Mouse (Mus musculus): ENCODE results near the gene Rps11.

The Rps11 gene

DNA sequence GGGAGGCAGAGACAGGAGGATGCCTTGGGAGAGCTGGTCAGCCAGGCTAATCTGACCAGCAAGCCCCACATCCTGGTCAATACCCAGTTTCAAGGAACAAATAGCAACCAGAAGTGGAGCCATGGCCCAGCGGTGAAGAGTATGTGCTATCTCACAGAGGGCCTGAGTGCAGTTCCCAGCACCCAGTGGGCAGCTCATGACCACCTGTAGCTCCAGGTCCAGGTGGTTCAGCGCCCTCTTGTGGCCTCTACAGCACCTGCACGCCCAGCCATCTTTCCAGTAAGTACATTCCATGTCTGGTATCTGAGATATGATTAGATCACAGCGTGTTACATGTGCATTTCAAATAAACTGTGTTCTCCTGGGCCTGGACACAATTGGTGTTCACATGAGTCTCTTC lies 38.2 kb downstream of the Rps11 start:
- DNase-seq (ENCODE audit: low read depth): no peak

DNA sequence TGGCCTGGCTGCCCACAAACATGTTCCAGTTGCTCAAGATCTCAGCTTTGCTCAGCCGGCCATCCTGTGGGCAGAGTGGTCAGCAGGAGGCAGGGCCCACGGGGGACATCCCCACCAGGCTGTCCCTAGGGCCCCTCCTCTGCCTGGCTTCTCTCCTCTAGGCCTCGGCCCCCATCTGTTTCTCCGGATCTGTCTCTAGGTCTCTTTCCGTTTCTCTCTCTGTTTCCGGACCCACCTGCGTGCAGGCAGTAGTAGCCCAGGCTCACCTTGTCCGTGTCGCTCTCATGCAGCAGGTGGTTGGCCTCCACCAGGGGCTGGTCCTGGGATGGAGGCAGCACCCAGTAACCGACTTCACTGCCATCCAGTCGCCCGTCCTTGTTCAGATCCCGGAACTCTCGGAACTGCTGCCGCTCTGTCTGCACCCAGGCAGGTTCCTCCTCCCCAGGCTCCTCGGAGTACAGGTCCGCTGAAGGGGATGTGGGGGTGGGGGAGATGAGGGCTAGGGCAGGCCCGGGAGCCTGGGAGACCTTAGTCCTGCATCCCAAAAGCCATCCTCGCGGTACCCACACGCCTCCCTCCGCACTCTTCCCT lies 40.8 kb downstream of the Rps11 start:
- no peak for DNase-seq (ENCODE audit: low read depth)

DNA sequence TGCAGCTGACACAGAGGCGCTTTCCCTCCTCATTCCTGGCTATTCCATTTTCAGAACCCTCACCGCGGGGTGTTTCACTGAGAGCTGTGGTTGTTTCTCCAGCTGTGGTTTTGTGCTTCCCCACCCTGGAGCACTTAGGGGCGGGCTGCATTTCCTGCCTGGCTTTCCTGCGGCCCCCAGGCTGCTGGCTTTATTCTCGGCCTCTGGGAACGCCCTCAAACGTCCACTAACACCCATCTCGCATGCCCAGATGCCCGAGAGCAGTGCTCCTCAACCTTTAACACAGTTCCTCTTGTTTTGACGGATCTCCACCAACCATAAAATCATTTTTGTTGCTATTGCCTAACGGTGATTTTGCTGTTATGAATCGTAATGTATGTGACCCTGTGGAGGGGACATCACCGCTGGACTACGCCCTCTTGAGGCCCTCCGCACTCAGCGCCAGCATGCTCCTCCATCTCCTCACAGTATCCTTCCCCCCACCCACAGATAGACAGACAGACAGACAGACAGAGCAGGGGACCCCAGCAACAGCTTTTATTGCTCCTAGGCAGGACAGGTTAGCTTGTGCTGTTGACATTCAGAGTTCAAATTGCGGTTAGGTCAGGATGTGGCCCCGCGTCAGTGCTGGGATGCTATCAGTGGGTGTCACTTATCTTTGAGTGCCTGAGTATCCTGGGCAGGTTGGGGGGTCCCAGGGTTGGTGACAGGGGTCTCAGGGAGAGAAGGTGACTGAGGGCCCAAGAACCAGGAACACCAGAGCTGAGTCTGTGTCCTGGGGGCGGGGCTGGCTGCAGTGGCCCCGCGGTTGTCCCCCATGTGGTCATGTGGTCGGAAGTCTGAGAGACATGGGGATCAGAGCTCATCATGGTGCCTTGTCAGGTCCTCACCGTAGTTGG lies 41.6 kb downstream of the Rps11 start:
- DNase-seq (ENCODE audit: low read depth): peak; percentile 94

DNA sequence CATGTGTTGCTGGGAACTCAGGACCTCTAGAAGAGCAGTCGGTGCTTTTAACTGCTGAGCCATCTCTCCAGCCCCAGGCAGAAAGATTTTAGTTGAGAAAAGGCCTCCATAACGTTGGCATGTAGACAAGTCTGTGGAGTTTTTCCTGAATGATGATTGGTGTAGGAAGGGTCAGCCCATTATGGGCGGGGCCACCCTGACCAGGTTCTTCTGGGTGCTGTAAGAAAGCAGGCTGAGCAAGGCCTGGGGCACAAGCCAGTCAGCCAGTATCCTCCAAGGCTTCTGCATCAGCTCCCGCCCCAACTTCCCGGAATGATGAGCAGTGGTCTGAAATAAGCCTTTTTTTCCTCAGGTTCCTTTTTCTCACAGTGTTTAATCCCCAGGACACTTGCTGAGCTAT lies 43.2 kb downstream of the Rps11 start:
- peak; percentile 51 for DNase-seq (ENCODE audit: low read depth)

DNA sequence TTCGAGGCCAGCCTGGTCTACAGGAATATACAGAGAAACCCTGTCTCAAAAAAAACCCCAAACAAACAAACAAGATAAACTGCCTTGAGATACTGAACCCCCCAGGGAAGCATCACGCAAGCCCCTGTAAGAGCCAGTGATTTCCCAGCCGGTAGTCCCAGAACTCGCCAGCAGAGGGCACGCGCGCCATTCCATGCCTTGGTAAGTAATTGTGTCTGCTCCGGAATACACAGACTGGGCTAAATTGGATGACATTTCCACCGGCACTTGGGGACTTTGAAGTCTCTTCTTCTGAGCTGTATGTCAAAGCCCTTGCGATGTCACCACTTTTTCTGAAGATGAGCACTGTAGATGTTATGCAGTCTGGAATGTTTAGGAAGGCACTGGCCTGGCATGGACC lies 44.4 kb downstream of the Rps11 start:
- peak; percentile 89 for DNase-seq (ENCODE audit: low read depth)

DNA sequence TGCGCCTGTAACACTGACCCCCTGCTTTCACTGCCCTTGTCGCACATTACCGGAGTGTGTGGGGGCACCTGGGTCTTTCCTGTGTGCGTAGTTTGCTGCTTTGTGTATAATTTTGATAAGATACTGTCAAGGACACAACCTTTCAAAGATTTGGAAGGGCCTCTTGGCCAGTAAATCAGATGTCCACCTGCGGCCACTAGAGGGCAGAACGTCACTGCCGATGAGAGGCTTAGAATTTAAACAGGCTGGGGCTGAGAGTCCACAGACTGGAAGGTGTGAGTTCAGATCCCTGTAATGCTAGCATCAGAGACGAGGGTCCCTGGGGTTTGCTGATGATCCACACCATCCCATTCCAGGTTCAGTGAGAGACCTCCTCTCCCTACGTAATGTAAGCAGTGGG lies 45.7 kb downstream of the Rps11 start:
- peak; percentile 84 for DNase-seq (ENCODE audit: low read depth)

DNA sequence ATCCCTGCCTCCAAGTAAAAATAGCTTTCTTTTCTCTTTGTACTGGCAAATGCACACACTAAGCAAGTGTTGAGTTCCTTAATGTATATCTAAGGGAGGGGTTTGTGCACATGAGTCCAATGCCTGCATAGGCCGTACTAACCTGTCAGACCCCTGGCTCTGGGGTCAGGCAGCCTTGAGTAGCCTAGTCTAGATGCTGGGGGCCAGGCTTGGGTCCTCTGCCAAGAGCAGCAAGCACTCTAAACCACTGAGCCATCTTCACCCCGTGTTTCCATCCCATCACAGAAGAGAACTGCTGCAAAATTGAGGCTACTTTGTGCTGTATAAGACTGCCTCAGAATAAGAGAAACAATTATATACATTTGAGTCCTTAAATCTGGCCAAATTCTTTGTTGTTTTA lies 46.4 kb downstream of the Rps11 start:
- no peak for DNase-seq (ENCODE audit: low read depth)

DNA sequence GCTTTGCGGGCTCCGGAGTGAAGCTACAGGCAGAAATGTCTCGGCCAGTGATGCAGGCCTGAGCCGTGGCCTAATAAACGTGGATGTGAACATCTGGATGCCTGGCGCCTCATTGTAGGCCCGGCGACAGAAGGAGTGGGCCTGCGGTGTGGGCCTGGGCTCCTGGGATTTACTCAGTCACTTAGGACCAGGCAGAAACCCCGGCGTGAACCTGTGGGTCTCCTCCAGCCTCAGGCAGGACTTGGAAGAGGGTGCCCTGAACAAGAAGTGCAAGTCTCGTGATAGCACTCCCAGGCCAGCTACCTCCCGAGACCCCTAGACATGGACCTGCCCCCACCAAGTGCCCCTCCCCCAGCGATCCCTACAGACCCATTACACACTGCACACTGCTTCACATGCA lies 46.9 kb downstream of the Rps11 start:
- no peak for DNase-seq (ENCODE audit: low read depth)

DNA sequence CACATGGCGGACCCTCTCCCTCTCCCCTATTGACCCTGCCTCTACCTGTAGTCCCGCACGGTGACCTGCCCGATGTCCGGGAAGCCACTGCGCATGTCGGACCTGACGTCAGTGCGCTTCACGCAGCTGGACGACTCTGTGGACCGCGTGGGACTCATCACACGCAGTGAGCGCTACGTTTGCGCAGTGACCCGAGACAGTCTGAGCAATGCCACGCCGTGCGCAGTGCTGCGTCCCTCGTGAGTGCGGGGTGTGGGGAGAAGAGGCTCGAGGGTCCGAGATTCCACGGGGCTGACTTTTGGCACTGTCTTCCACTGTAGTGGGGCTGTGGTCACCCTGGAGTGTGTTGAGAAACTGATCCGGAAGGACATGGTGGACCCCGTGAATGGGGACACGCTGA lies 47.7 kb downstream of the Rps11 start:
- DNase-seq (ENCODE audit: low read depth): no peak

DNA sequence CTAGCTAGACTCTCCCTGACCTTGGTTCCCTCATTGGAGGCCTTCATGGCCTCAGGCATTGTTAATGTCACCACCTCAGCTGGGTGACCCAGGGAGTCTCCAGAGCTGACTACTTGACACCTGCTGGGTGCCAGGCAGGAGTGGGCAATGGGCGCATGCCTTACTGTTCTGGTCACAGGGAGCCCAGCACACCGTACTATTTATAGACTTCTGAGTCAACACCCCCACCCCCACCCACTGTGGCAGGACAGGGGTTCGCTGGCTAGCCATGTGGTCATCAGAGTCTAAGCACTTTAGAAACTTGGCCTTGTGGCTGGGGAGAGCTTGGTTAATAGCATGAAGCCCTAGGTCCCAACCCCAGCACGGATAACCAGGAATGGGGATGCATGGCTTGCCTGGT lies 48.8 kb downstream of the Rps11 start:
- peak; percentile 53 for DNase-seq (ENCODE audit: low read depth)

DNA sequence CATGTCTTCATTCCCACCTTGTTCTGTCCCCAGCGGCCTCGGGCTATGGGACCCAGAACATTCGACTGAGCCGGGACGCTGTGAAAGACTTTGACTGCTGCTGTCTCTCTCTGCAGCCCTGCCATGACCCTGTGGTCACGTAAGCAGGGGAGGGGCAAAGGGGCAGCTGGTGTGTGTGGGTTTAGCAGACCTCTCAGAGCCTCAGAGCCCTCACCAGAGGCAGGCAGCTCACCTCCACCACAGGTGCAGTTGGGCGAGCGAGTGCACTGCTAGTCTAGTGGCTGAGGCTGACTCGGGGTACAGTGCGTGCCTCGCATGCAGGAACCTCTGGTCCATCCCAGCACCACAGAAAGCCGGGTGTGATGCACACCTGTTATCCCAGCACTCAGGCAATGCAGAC lies 50.3 kb downstream of the Rps11 start:
- no peak for DNase-seq (ENCODE audit: low read depth)

DNA sequence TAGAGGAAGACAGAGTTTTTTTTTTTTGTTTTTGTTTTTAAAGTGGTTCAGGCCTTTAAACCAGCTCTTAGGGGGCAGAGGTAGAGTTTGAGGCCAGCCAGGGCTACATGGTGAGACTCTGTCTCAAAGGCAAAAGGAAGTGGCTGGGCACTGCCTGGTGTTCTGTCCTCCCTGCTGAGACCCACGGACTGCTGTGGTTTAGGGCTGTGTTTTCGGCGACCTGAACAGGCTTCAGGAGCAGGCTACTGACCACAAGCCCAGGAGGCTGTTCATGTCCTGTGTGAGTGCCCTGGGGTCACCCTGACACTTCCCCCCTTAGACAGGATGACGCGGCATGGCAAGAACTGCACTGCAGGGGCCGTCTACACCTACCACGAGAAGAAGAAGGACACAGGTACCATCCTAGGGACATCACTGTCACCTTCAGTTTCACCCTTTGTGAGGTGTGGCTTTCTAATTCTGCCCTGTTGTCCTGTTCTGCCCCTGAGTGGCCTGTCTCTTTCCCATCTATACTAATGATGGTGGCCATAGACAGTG lies 51.0 kb downstream of the Rps11 start:
- peak; percentile 82 for DNase-seq (ENCODE audit: low read depth)

All from 416B (cell line).